Mouse (Mus musculus): ENCODE measurements around the gene Ech1.

Ech1 gene

DNA sequence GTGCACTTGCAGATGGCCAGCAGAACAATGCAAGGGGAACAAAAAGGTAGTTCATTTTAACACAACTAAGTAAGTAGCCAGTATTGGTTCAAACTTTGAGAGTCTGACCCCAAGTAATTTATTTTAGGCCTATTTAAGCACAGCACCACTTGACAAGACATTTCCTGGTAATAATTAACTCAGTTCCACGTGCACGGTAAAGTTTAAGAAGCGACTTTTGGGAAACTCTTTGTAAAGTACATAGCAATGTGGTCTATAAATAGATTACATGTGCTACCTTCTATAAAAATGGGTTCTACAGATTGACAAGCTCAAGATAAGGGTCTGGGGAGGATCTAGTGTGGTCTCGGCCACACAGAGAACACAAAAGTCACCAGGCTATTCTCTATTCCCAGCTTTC, 21.3 kb upstream of the Ech1 start:
- DNase-seq (ENCODE audit: low spot score), result no peak

DNA sequence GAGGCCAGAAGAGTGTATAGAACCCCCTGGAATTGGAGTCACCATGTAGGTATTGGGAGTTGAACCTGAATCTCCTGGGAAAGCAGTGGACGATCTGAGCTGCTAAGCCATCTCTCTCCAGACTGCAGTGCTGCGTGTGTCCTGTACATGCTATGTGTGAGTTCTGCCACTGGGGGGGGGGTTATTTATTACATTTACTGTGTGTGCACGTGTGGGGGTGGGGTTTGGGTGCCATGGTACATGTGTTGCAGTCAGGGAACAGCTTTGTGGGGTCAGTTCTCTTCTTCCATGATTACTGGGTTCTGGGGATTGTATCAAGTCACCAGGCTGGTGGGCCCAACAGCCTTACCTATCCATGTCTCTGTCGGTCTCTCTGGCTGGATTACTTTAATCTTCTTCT, 18.1 kb upstream of the Ech1 start:
- peak; percentile 43 for DNase-seq (ENCODE audit: low spot score)

DNA sequence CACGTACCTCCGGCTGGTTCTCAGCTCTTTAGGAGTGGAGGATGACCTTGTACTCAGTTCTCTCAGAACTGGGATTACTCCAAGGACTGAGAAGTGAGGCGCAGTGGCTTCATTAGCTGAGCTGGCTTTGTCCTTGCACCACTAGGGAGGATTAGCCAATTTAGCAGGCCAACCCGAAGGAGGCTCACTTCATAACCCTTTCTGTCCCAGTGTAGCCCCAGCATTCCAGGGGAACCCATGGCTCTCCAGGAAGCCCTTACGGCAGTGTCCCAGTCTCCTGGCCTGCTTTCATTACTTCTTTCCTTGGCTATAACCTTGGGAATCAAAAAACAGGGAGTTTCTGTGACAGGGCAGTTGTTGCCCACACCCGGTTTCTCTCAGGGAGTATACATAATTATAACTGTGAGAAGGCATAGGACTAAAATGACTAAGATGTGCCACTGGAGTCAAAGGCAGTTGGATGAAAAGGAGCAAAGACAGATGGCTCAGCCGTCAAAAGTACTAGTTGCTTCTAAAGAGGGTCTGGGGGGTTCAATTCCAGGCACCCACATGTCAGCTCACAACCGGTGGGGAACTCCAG, 17.3 kb upstream of the Ech1 start:
- DNase-seq (ENCODE audit: low spot score), result no peak

DNA sequence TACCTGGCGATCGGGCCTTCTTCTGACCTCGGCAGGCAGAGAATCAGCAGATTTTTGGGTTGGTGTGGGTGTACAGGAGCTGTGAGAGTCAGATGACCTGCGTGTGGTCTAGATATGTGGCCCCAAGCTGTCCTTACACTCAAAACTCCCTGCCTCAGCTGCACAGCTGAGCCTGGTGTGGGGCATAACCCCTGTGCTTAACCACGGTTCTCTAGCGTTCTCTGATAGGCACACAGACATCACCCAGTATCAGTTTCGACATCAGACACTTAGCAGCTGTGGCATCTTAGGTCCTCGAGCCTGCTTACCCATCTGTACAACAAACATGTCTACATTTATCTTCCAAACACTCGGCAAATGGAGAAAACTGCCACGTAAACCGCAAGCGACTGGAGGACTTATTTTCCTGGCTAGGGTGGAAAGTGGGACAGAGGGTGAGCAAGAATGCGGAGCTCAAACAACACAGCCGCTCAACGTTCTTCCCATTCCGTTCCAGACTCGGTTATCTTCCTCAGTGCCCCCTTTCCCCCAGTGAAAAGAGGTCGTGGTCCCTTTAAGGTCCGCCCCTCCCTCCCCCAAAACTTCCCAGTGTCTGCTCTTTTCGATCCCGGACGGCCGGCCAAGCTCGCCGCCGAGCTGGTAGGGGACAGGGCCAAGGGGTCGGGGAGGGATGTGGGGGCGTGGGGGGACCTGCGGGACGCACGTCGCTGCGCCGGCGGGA, 16.6 kb upstream of the Ech1 start, which contains the start of gene Hnrnpl:
Gene Hnrnpl, plus strand, starts transcription at position 321 of the 721 bp plus-strand sequence.
- peak; percentile 63 for DNase-seq (ENCODE audit: low spot score)

DNA sequence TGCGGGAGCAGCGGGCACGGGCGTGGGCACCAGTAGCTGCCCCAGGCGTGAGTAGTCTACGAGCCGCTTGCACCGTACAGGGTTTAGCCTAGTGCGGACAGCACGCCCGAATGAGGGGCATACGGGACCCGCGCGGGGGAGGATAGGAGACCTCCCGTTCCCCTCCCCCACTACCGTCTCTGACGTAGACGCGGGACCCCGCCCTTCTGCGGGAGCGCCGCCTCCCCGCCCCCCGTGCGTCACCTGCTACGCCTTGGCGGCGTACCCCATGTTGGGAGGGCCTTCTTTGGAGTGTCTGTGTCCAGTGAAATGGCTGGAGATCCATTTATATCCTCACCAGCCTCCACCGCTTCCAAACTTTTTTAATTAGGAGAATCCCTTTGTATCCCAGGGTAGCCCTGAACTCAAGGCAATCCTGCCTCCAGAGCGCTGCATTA, 16.0 kb upstream of the Ech1 start:
- peak; percentile 92 for DNase-seq (ENCODE audit: low spot score)

DNA sequence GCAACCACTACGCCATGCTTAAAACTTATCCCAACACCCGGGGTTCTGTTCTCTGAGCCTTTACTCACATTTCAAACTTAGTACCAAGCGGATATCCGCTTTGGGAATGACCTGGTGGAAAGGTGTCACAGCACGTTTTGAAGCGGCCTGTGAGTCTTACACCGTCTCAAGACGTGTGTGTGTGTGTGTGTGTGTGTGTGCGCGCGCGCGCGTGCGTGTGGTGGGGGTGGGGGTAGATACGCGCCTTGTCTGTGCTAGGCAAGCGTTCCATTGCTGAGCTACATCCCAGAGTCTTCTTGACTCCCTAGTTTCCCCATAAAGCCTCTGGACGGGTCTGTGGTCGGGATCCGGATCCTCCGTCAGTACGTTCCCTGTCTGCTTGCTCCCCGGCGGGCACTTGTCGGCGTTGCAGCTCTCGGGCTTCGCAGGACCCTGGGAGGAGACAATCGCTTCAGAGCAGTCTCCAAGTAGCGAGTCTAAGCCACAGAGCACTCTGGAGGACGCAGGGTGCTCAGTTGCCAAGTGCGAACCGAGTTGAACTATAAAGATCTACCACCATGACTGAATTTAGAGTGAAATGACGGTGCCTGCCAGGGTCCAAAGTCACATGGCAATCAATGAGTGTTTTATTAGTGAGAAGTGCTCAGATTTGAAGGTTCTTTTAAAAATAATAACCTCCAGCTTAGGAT, 15.5 kb upstream of the Ech1 start:
- peak; percentile 78 for DNase-seq (ENCODE audit: low spot score)

DNA sequence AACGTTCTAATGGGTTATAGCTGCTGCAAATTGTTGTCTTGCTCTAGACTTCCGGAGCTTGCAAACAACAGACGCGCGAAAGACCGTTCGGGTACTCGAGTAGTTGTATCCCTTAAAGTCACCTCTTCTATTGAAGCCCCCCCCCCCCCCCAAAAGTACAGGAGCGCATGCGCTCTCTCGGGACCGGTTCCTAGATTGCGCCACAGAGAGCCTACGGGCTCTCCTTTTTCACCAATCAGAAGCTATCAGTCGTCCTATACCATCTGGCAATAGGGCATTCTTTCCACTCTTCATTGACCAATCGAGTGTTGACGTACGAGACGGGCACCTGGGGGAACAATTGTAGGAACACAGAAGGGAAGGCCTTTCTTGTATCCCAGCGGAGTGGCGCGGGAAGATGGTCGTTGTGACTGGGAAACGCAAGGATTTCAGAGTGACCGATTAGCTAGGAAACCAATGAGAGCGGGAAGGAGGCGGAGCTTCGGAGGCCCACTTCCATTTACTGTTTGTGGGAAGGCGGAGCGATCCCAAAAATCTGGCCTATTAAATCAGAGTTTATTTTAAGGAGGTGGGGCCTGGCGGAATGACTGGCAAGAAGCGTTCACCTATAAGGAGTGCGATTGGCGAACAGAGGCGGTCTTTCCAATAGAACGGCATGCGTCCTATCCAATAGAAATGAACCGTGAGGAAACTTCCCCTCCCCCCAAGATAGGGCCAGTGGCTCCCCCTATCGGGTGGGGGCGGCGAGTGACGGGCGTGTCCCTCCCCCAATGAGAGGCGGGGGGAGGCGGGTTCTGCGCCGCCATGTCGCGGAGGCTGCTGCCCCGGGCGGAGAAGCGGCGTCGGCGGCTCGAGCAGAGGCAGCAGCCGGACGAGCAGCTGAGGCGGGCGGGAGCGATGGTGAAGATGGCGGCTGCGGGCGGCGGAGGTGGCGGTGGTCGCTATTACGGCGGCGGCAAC, 14.6 kb upstream of the Ech1 start:
- peak; percentile 99 for DNase-seq (ENCODE audit: low spot score)

DNA sequence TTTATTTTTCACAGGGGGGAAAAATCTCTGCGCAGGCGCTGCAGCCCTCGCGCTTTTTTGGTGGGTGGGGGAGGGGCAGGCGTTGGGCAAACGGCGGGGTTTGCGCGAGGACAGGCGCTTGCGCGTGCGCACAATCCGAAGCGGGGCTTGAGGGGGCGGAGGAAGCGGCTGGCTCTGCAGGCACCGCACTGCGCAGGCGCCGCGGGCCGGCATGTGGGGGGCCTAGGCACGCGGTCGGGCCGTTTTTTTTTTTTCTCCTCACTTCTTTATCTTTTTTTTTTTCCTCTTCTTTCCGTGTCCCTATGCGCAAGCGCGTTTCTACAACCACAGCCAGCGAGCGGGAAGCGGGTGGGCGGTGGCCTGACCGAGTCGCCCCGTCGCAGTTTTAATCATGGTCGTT, 13.8 kb upstream of the Ech1 start:
- peak; percentile 94 for DNase-seq (ENCODE audit: low spot score)

DNA sequence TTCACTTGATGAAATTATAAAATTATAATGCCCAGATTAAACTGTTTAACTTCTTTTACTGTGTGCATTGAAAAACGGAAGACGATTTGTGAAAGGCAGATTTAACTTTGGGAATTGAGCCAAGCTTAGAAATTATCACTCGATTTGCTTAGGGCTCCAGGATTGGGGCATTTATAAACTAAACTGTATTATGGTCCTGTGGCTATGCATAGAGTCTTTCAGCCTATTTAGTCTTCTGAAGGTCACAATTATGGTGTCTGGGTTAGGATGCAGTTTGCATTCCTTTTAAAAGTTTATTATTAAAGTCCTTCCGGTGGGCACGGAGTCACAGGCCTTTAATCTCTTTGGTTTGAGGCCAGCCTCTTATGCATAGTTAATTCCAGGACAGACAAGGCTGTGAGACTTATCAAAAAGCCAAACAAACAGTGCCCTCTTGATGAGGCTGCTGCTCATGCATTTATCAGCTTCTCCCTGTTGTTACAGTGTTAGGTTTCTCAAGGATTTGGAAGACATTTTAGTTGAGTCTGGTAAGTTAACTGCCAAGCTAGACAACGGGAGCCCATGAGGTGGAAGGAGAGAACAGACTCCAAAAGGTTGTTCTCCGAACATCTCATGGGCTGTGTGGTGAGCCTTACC, 13.3 kb upstream of the Ech1 start:
- no peak for DNase-seq (ENCODE audit: low spot score)

DNA sequence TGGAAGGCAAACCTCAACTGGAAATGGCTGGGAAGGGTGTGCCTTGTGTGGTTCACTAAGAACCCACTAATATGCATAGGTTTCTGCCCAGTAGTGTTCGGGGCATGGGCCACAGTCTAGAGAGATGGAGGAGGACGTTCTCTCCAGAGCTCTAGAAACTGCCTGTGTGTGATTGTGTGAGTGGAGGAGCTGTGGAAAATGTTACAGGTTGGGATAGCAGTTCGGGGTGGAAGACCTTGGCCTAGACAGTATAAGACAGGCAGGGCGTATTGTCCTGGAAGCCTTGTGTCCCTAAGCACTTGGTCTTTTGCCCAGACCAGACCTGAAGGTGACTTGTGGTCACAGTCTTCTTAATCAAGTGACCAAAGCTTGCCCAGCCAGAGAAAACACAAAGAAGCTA, 12.6 kb upstream of the Ech1 start:
- DNase-seq (ENCODE audit: low spot score), result no peak

DNA sequence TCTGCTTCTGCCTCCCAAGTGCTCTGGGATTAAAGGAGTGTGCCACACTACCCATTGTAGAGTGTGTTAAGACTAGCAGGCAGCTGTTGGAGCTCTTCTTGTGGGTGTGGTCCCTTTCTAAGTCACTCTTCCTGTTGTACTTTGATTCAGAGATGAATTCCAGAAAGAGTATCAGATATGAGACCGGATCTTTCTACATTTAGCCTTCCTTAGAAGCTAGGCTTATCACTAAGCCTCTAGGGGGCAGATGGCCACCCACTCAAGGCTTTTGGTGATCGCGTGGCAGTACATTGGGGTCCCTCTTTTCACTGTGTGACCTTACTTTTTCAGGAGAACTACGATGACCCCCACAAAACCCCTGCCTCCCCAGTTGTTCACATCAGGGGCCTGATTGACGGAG, 12.1 kb upstream of the Ech1 start:
- peak; percentile 22 for DNase-seq (ENCODE audit: low spot score)

DNA sequence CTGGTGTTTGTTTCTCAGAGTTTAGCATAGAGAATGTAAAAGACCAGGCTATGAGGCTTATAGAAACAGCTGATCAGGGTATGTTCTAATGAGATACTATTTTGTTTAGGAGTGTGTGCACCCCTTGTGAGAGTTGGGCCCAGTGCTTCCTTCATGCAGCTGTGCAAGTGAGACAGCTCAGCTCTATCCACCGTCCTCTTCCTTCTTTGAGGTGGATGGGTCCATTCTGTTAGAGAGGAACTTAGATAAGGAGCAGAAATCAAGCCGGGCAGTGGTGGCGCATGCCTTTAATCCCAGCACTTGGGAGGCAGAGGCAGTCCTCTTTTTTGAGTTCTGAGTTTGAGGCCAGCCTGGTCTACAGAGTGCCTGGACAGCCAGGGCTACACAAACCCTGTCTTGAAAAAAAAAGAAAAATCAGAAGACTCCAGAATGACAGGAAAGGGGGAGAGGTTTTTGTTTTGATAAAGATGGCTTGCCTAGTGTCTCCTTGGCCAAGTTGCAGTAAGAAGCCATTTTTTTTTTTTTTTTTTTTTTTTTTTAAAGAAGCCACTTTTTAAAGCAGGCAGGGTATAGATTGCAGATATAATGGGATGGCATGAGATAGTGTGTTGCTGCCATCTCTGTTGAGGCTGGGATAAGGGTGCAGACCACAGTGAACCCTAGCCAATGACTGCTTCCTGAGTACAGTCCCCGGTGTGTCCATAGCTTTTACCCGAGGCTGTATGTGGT, 10.5 kb upstream of the Ech1 start:
- DNase-seq (ENCODE audit: low spot score), result no peak

DNA sequence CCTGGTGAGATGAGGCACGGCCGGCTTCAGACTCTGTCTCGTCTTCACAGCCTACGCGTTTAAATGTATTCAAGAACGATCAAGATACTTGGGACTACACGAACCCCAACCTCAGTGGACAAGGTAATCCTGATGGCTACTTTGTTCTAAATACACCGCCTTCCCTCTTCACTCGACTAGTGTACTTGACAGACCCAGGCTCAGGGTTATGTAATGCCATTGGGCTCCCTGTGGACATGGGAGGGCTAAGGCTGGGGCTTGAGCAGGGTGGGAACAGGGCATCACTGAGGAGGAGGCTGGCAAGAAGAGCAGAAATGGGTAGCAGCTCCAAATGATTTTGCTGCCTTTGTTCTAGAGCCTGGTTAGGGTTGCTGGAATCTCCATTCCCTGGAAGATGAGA, 9.8 kb upstream of the Ech1 start:
- no peak for DNase-seq (ENCODE audit: low spot score)

DNA sequence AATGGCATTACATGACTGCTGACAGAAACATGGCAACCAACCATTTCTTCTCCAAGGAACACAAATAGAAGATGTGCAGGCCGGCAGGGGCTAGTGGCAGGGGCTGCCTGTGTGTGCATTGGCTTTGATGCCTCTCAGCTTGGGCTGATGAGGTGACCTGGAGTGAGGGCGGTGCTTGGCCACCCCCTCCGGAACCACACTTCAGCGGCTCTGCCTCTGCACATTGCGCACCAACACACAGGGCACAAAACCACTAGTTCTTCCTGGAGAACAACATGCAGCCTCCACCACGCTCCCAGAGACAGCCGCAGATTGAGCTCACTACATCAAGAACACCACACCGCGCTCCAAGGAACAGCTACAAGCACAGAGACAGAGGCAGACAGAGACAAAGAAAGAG, 8.8 kb upstream of the Ech1 start:
- DNase-seq (ENCODE audit: low spot score), result peak; percentile 18

DNA sequence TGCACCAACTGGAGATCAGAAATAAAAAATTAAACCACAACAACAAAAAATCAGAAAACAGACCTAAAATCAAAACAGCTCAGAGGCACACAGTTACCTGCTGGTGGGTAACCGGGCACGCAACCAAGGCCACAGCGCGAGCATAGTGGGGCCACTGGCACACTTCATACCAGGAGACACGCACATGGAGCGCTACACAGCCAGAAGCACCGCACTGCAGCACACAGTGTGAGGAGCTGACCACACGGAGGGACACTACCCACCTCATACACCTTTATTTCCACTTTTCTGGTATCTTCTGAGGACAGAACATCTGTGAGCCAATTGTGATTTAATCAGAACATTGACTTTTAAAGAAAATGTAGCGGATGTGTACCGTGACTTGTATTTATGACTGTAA, 8.1 kb upstream of the Ech1 start:
- DNase-seq (ENCODE audit: low spot score), result no peak

DNA sequence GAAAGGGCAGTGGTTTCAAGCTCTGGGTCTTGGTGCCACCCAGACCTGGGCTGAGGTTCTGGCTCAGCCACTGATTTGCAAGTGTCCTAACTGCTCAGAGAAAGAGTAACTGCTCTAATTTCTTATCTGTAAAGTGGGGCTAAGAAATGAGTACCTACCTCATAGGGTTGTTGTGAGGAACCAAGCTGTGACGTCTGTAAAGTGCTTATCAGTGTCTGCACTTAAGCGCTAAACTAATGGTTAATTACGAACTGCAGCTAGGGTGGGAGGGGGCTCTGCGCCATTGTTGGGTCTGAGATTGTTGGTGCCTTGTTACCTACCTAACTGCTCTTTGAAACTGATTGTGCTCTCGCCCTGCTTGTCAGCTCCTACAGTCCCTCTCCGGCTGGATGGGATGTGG, 7.5 kb upstream of the Ech1 start:
- DNase-seq (ENCODE audit: low spot score), result no peak

DNA sequence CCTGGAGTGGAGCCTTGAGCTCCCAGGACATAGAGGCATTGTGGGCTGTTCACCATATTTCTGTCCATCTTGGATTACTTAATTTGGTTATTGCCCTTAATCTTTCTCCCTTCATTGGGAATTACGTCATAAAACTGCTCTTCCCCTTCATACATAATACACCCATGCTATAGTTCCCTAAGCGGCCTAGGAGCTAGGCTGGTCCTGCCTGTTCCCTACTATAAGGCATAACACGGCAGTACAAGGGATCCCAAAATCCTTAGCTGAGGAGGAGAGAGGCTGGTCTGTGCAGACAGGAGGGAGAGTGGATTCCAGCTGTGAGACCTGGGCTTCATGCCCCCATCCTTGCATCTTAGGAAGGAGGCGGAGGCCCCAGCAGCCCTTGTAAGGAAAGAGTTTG, 7.1 kb upstream of the Ech1 start:
- DNase-seq (ENCODE audit: low spot score), result no peak

DNA sequence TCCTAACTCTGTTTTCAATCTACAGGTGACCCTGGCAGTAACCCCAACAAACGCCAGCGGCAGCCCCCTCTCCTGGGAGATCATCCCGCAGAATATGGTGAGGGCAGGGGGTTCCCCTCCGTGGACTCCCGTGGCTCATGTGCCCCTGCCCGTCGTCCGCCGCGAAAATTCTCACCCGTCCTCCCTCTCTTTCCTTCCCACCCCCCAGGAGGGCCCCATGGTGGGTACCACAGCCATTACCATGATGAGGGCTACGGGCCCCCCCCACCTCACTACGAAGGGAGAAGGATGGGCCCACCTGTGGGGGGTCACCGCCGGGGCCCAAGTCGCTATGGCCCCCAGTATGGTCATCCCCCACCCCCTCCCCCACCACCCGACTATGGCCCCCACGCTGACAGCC, 6.6 kb upstream of the Ech1 start:
- no peak for DNase-seq (ENCODE audit: low spot score)

DNA sequence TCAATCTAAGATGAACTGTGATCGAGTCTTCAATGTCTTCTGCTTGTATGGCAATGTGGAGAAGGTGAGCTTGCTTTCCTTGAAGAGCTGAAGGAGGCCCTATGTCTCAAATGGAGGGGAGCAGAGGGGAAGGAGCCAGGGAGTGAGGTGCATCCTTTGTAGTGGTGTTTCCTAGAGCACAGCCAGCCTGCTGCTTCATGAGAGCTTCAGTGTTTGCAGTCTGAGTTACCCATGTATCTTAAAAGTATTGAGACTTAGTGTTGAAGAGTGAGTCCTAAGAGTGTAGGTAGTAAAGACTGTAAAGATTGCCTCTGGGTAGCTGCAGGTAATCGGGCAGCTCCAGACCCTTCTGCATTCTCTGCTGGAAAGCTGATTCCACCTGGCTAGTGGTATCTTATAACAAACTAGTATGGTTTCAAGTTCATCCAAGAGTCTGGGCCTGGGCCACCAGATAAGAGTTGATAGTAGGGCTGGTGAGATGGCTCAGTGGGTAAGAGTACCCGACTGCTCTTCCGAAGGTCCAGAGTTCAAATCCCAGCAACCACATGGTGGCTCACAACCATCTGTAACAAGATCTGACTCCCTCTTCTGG, 6.1 kb upstream of the Ech1 start:
- no peak for DNase-seq (ENCODE audit: low spot score)

DNA sequence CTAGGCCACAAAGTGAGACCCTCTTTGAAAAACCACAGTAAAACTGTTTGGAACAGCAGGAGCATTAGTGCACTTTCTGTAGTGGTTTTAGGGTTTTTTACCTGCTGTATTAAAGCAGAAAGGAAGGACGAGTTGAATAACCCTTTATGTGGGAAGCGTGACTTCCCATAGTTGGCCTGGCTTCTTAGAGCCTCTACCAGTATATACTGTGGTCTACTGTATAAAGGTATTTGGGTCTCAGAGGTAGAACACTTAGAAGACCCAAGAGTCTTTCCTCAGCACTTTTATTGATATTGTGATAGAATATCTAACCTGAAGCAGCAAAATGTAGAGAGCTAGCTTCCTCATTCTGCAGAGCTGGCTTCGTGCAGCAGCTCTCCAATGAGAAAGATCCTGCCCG, 5.4 kb upstream of the Ech1 start:
- no peak for DNase-seq (ENCODE audit: low spot score)
